9 mouse cellular contexts compared by ENCODE assay signal in genomic region chr9:120073169-120073568, GRCm38 (mm10). TPM values are rescaled to one million over a fixed set of nuclear protein-coding genes. Genes with fewer than 3 reads are reported as not detected.
DNase-seq lines count a peak whose midpoint lies in the region; ATAC-seq and TF ChIP-seq lines count a peak whose summit lies in the region.
"Had no signal": no experiment of that assay in that cellular context is flagged by ENCODE, and none has a peak within 500 bp of the region (broad histone marks: within the 10 kb centered on the region; RNA-seq: fewer than 3 reads in every experiment).

No protein-coding gene starts in this region.

- no peak overlapping the region for H3K9ac ChIP-seq in forebrain, postnatal 0 days
- H3K9ac ChIP-seq: neural tube, embryonic 12.5 days had no signal

- no peak overlapping the region for H3K4me2 ChIP-seq in forebrain, postnatal 0 days (ENCODE audit: low read depth)
- H3K4me2 ChIP-seq: neural tube, embryonic 12.5 days had no signal

- H3K27me3 ChIP-seq in forebrain, postnatal 0 days (ENCODE audit: insufficient read depth, low read length), result no peaks in the 10 kb centered on the region
- H3K27me3 ChIP-seq: neural tube, embryonic 12.5 days had no signal

- no peak overlapping the region for H3K27ac ChIP-seq in forebrain, postnatal 0 days (ENCODE audit: low read depth, low read length)
- H3K27ac ChIP-seq: neural tube, embryonic 12.5 days had no signal

- ATAC-seq in forebrain, postnatal 0 days, result no peak

- 25% methylated on average over 3 of the region's 3 CpGs for WGBS in forebrain, postnatal 0 days

- no peaks in the 10 kb centered on the region for H3K9me3 ChIP-seq in forebrain, postnatal 0 days (ENCODE audit: low read length)
- H3K9me3 ChIP-seq: neural tube, embryonic 12.5 days had no signal

- H3K36me3 ChIP-seq in forebrain, postnatal 0 days (ENCODE audit: insufficient read depth), result no peaks in the 10 kb centered on the region
- H3K36me3 ChIP-seq: neural tube, embryonic 12.5 days had no signal

- H3K4me1 ChIP-seq in forebrain, postnatal 0 days (ENCODE audit: insufficient read depth), result no peaks in the 10 kb centered on the region
- H3K4me1 ChIP-seq: neural tube, embryonic 12.5 days had no signal

- intact Hi-C loops in heart, postnatal 36 days (cut with DNase I), result loop anchor here (1.0 to 5.0 kb wide), 4 partner anchors 45 to 161 kb away; no protein-coding TSS in a partner anchor

- H3K4me3 ChIP-seq in forebrain, postnatal 0 days (ENCODE audit: low read depth, low read length), result no peak overlapping the region
- H3K4me3 ChIP-seq: neural tube, embryonic 12.5 days had no signal

- no peak for TF ChIP-seq POLR2A in brain, embryonic 14.5 days (IDR thresholded peaks at IDR 0.05; ENCODE audit: borderline replicate concordance, extremely low read depth, insufficient read depth, insufficient read length, poor library complexity, severe bottlenecking)

- peak; percentile 94 for TF ChIP-seq CTCF in brain, embryonic 14.5 days (IDR thresholded peaks at IDR 0.05; ENCODE audit: borderline replicate concordance, extremely low read depth, insufficient read depth, insufficient read length)
- peak; percentile 84 for TF ChIP-seq CTCF in forebrain, postnatal 0 days (IDR thresholded peaks at IDR 0.05; ENCODE audit: low read depth)

- peak; percentile 20 for DNase-seq in MEL-GATA-1-ER (ENCODE audit: extremely low read depth, low read depth)
- peak; percentile 69 for DNase-seq in brain, embryonic 14.5 days (ENCODE audit: low read depth)
- DNase-seq in forebrain, postnatal 0 days, result peak; percentile 66
- DNase-seq in heart, postnatal 36 days, result peak; percentile 88 to 90
- peak; percentile 78 for DNase-seq in layer of hippocampus, adult 9-11 months
- DNase-seq in lung, postnatal 10 days, result peak; percentile 87
- DNase-seq in right cerebral cortex, postnatal 25 days, result peak; percentile 71
- DNase-seq in urinary bladder, postnatal 25 days (ENCODE audit: low spot score), result peak; percentile 79

RNA-seq across cellular contexts. Expression of gene Cx3cr1, which starts 3.5 kb away (rescaled TPM):
- polyA plus RNA-seq in brain, embryonic 14.5 days (2012; rRNA removed), result 4.4 and 6.4 TPM in 2 replicates
- total RNA-seq in forebrain, postnatal 0 days (2014; rRNA removed), result 11.2 and 14.7 TPM in 2 replicates
- 5.1 and 10.6 TPM in 2 replicates for polyA plus RNA-seq in forebrain, postnatal 0 days (2015; fragmentation: Nextera tagmentation; extraction: Ambion mirVana)
- total RNA-seq in heart, postnatal 36 days (2021), result 1 to 10 TPM; 3.1 to 5.4 TPM

RNA-seq across cellular contexts. Expression of gene Ccr8, which starts 18.7 kb away (rescaled TPM):
- polyA plus RNA-seq in brain, embryonic 14.5 days (2012; rRNA removed), result 0.08 and 0.19 TPM in 2 replicates
- total RNA-seq in forebrain, postnatal 0 days (2014; rRNA removed), result not detected in 2 replicates
- not detected in 2 replicates for polyA plus RNA-seq in forebrain, postnatal 0 days (2015; fragmentation: Nextera tagmentation; extraction: Ambion mirVana)
- total RNA-seq in heart, postnatal 36 days (2021), result not detected
- polyA plus RNA-seq: neural tube, embryonic 12.5 days had no signal

RNA-seq across cellular contexts. Expression of gene Slc25a38, which starts 37.0 kb away (rescaled TPM):
- polyA plus RNA-seq in brain, embryonic 14.5 days (2012; rRNA removed), result 29.0 and 30.3 TPM in 2 replicates
- 49.1 and 53.5 TPM in 2 replicates for total RNA-seq in forebrain, postnatal 0 days (2014; rRNA removed)
- polyA plus RNA-seq in forebrain, postnatal 0 days (2015; fragmentation: Nextera tagmentation; extraction: Ambion mirVana), result 30.8 and 31.4 TPM in 2 replicates
- 10 to 100 TPM; 18.9 to 21.1 TPM for total RNA-seq in heart, postnatal 36 days (2021)

RNA-seq across cellular contexts. Expression of gene Xirp1, which starts 49.8 kb away (rescaled TPM):
- 0.01 TPM in 1 of 2 replicates, not detected in the other for polyA plus RNA-seq in brain, embryonic 14.5 days (2012; rRNA removed)
- total RNA-seq in forebrain, postnatal 0 days (2014; rRNA removed), result not detected in 2 replicates
- not detected in 2 replicates for polyA plus RNA-seq in forebrain, postnatal 0 days (2015; fragmentation: Nextera tagmentation; extraction: Ambion mirVana)
- total RNA-seq in heart, postnatal 36 days (2021), result 100 to 1,000 TPM; 122 to 127 TPM

RNA-seq across cellular contexts. Expression of gene Rpsa, which starts 54.3 kb away (rescaled TPM):
- polyA plus RNA-seq in brain, embryonic 14.5 days (2012; rRNA removed), result 1,952 and 2,264 TPM in 2 replicates
- 2,026 and 2,688 TPM in 2 replicates for total RNA-seq in forebrain, postnatal 0 days (2014; rRNA removed)
- polyA plus RNA-seq in forebrain, postnatal 0 days (2015; fragmentation: Nextera tagmentation; extraction: Ambion mirVana), result 949 and 1,184 TPM in 2 replicates
- 100 to 1,000 TPM; 494 to 510 TPM for total RNA-seq in heart, postnatal 36 days (2021)

Comparison
In these comparisons a context has a peak if more than half of its experiments do, and no peak if none do; other contexts are left out.
1. DNase-seq: peak in every context shown above with its lines; median percentile 89 in heart, postnatal 36 days; 87 in lung, postnatal 10 days; 79 in urinary bladder, postnatal 25 days; 78 in layer of hippocampus, adult 9-11 months; 71 in right cerebral cortex, postnatal 25 days; 69 in brain, embryonic 14.5 days; 66 in forebrain, postnatal 0 days; 20 in MEL-GATA-1-ER.